Mouse (Mus musculus): ENCODE data around the gene Nav2. TPM values are rescaled to one million over a fixed set of nuclear protein-coding genes. Genes with fewer than 3 reads are reported as not detected.

Gene Nav2
- total and polyA plus RNA-seq, 3 experiments = 1.0 TPM; not detected in 2

- Histone ChIP-seq H3K4me3 (ENCODE audit: low read depth, low read length) (no peak overlapping the region), H3K9me3 (replicated peaks) (peaks cover 60% of the 10 kb centered on the region), H3K36me3 (replicated peaks) (no peaks in the 10 kb centered on the region), H3K27me3 (ENCODE audit: insufficient read depth, low read length) (no peaks in the 10 kb centered on the region), H3K4me1 (ENCODE audit: insufficient read depth, low read depth, low read length) (no peaks in the 10 kb centered on the region)
- ATAC-seq (ENCODE audit: extremely low read depth, insufficient number of reproducible peaks, low FRiP score, poor library complexity, severe bottlenecking) (no peak), DNase-seq (ENCODE audit: low spot score) (no peak)
- TF ChIP-seq POLR2AphosphoS5 (IDR thresholded peaks at IDR 0.05; ENCODE audit: insufficient replicate concordance, low read depth, low read length) (no peak), CTCF (IDR thresholded peaks at IDR 0.05; ENCODE audit: low read depth, low read length) (no peak), TAL1 (conservative IDR thresholded peaks at IDR 0.05; ENCODE audit: low read depth, low read length) (no peak), GATA2 (IDR thresholded peaks at IDR 0.05; ENCODE audit: borderline replicate concordance, low read depth, low read length) (no peak), GATA1 (IDR thresholded peaks at IDR 0.05; ENCODE audit: borderline replicate concordance, low read length) (no peak)
These were observed 210.5 kb downstream of the Nav2 start for GRCm38 (mm10) chr7:49119016-49119415.

DNA sequence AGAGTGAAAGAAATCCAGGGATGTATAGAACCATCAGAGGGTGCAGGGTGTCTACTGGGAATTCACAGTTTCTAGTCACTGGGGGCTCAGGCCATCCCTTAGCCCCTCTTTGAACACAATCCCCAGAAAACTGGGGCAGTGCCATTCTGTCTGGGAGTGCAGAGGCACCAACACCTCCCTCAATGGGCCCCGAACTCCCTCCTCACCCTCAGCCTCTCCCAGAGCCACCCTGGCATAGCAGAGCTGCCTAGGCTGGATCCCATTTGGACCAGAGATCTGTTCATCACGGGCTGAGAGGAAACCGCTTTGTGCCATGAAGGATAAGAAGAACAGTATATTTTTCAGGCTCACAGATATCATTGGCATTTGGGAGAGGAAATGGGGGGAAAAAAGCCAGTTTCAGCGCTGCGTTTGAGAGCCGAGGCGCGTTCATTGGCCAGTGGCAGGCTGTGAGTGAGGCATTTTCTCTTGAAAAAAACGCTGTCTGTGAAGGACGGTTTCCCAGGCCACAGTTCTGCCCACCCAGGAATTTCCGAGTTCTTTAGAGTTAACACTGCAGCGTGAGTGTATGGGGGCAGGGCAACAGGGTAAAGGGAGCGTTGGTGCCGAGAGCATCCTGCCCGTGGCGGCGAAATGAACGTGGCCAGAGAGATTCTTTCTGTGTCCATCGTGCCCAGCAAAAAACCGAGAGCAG lies 211.4 kb downstream of the Nav2 start:
- DNase-seq (ENCODE audit: low spot score) = no peak
- ATAC-seq (ENCODE audit: extremely low read depth, insufficient number of reproducible peaks, low FRiP score, poor library complexity, severe bottlenecking) = no peak
- Histone ChIP-seq H3K9me3 (replicated peaks) (peaks cover 59% of the 10 kb centered on the region), H3K27me3 (ENCODE audit: insufficient read depth, low read length) (no peaks in the 10 kb centered on the region), H3K4me3 (ENCODE audit: low read depth, low read length) (no peak overlapping the region), H3K36me3 (replicated peaks) (no peaks in the 10 kb centered on the region), H3K4me1 (ENCODE audit: insufficient read depth, low read depth, low read length) (no peaks in the 10 kb centered on the region)
- TF ChIP-seq GATA2 (IDR thresholded peaks at IDR 0.05; ENCODE audit: borderline replicate concordance, low read depth, low read length) (no peak), TAL1 (conservative IDR thresholded peaks at IDR 0.05; ENCODE audit: low read depth, low read length) (no peak), CTCF (IDR thresholded peaks at IDR 0.05; ENCODE audit: low read depth, low read length) (no peak), POLR2AphosphoS5 (IDR thresholded peaks at IDR 0.05; ENCODE audit: insufficient replicate concordance, low read depth, low read length) (no peak), GATA1 (IDR thresholded peaks at IDR 0.05; ENCODE audit: borderline replicate concordance, low read length) (no peak)

DNA sequence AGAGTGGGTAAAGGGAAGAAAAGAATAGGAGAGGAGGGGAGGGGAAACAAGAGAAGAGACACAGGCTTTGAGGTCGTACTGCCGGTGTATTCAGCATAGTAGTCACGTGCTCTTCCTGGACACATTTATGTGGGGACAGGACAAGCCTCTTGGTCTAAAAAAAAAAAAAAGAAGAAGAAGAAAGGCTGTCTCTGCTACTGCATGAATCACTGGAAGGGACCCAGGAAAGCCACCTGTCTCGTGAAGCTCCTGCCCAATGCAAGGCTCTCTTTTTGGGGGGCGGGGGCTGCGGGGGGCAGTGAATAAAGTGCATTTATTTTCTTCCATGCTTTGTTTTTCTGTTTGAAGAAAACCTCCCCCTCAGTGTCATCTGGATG lies 212.0 kb downstream of the Nav2 start:
- H3K27me3 ChIP-seq (ENCODE audit: insufficient read depth, low read length) = no peaks in the 10 kb centered on the region
- H3K4me3 ChIP-seq (ENCODE audit: low read depth, low read length) = no peak overlapping the region
- no peak for ATAC-seq (ENCODE audit: extremely low read depth, insufficient number of reproducible peaks, low FRiP score, poor library complexity, severe bottlenecking)
- no peaks in the 10 kb centered on the region for H3K4me1 ChIP-seq (ENCODE audit: insufficient read depth, low read depth, low read length)
- no peak for TF ChIP-seq GATA2 (IDR thresholded peaks at IDR 0.05; ENCODE audit: borderline replicate concordance, low read depth, low read length)
- TF ChIP-seq TAL1 (conservative IDR thresholded peaks at IDR 0.05; ENCODE audit: low read depth, low read length) = no peak
- TF ChIP-seq CTCF (IDR thresholded peaks at IDR 0.05; ENCODE audit: low read depth, low read length) = no peak
- TF ChIP-seq POLR2AphosphoS5 (IDR thresholded peaks at IDR 0.05; ENCODE audit: insufficient replicate concordance, low read depth, low read length) = no peak
- no peak for TF ChIP-seq GATA1 (IDR thresholded peaks at IDR 0.05; ENCODE audit: borderline replicate concordance, low read length)
- H3K9me3 ChIP-seq (replicated peaks) = peaks cover 63% of the 10 kb centered on the region
- DNase-seq (ENCODE audit: low spot score) = no peak
- H3K36me3 ChIP-seq (replicated peaks) = no peaks in the 10 kb centered on the region

DNA sequence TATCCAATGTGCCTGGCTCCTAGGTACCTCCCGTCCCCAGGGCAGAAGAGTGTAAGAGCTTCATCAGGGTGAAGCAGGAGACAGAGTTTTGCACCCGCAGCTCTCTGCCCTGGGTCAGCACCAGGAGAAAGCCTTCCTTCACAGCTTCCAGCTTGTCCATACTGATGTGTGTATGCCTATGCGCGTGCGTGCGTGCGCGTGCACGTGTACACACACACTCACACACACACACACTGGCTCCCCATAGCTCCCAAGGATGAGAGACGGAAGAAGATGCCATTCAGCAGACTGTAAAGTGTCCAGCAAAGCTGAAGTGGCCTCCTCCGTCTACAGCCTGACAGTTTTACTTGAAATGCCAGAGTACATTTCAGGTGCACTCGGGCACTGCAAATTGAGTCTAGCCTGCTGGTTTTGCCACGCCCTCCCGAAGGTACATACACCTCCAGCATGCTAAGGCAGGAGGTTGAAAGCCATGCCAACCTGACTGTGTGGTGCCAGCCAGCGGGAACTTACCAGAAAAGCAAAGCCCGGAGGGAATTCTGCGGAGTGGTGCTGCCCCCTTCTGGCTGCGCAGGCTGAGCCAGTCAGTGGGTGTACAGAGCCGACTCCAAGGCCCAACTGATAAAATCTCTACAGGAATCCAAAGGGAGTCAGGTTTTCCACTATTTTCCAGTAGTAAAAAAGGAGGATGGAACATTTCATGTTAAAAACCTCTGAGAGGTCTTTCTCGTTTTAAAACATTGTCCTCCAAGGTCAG lies 212.6 kb downstream of the Nav2 start:
- Histone ChIP-seq H3K4me1 (ENCODE audit: insufficient read depth, low read depth, low read length) (no peaks in the 10 kb centered on the region), H3K36me3 (replicated peaks) (no peaks in the 10 kb centered on the region), H3K27me3 (ENCODE audit: insufficient read depth, low read length) (no peaks in the 10 kb centered on the region), H3K9me3 (replicated peaks) (peaks cover 66% of the 10 kb centered on the region), H3K4me3 (ENCODE audit: low read depth, low read length) (no peak overlapping the region)
- no peak for ATAC-seq (ENCODE audit: extremely low read depth, insufficient number of reproducible peaks, low FRiP score, poor library complexity, severe bottlenecking)
- TF ChIP-seq GATA1 (IDR thresholded peaks at IDR 0.05; ENCODE audit: borderline replicate concordance, low read length) = no peak
- no peak for TF ChIP-seq POLR2AphosphoS5 (IDR thresholded peaks at IDR 0.05; ENCODE audit: insufficient replicate concordance, low read depth, low read length)
- no peak for TF ChIP-seq GATA2 (IDR thresholded peaks at IDR 0.05; ENCODE audit: borderline replicate concordance, low read depth, low read length)
- TF ChIP-seq CTCF (IDR thresholded peaks at IDR 0.05; ENCODE audit: low read depth, low read length) = no peak
- TF ChIP-seq TAL1 (conservative IDR thresholded peaks at IDR 0.05; ENCODE audit: low read depth, low read length) = no peak
- DNase-seq (ENCODE audit: low spot score) = no peak

- Histone ChIP-seq H3K9me3 (replicated peaks) (peaks cover 72% of the 10 kb centered on the region), H3K36me3 (replicated peaks) (no peaks in the 10 kb centered on the region), H3K4me3 (ENCODE audit: low read depth, low read length) (no peak overlapping the region), H3K4me1 (ENCODE audit: insufficient read depth, low read depth, low read length) (no peaks in the 10 kb centered on the region), H3K27me3 (ENCODE audit: insufficient read depth, low read length) (no peaks in the 10 kb centered on the region)
- no peak for TF ChIP-seq CTCF (IDR thresholded peaks at IDR 0.05; ENCODE audit: low read depth, low read length)
- no peak for TF ChIP-seq POLR2AphosphoS5 (IDR thresholded peaks at IDR 0.05; ENCODE audit: insufficient replicate concordance, low read depth, low read length)
- TF ChIP-seq TAL1 (conservative IDR thresholded peaks at IDR 0.05; ENCODE audit: low read depth, low read length) = no peak
- no peak for TF ChIP-seq GATA1 (IDR thresholded peaks at IDR 0.05; ENCODE audit: borderline replicate concordance, low read length)
- no peak for TF ChIP-seq GATA2 (IDR thresholded peaks at IDR 0.05; ENCODE audit: borderline replicate concordance, low read depth, low read length)
- ATAC-seq (ENCODE audit: extremely low read depth, insufficient number of reproducible peaks, low FRiP score, poor library complexity, severe bottlenecking) (no peak), DNase-seq (ENCODE audit: low spot score) (no peak)
These were observed 214.0 kb downstream of the Nav2 start for GRCm38 (mm10) chr7:49122498-49122897.

GRCm38 (mm10) chr7:49125545-49125944 lies 217.0 kb downstream of the Nav2 start:
- Histone ChIP-seq H3K27me3 (ENCODE audit: insufficient read depth, low read length) (no peaks in the 10 kb centered on the region), H3K9me3 (replicated peaks) (peaks cover 70% of the 10 kb centered on the region), H3K36me3 (replicated peaks) (no peaks in the 10 kb centered on the region), H3K4me3 (ENCODE audit: low read depth, low read length) (no peak overlapping the region), H3K4me1 (ENCODE audit: insufficient read depth, low read depth, low read length) (no peaks in the 10 kb centered on the region)
- ATAC-seq (ENCODE audit: extremely low read depth, insufficient number of reproducible peaks, low FRiP score, poor library complexity, severe bottlenecking) (no peak), DNase-seq (ENCODE audit: low spot score) (no peak)
- TF ChIP-seq GATA2 (IDR thresholded peaks at IDR 0.05; ENCODE audit: borderline replicate concordance, low read depth, low read length) (no peak), TAL1 (conservative IDR thresholded peaks at IDR 0.05; ENCODE audit: low read depth, low read length) (no peak), POLR2AphosphoS5 (IDR thresholded peaks at IDR 0.05; ENCODE audit: insufficient replicate concordance, low read depth, low read length) (no peak), CTCF (IDR thresholded peaks at IDR 0.05; ENCODE audit: low read depth, low read length) (no peak), GATA1 (IDR thresholded peaks at IDR 0.05; ENCODE audit: borderline replicate concordance, low read length) (no peak)
